Mouse (Mus musculus): ENCODE measurements around the gene Exd2. TPM values are rescaled to one million over a fixed set of nuclear protein-coding genes. Genes with fewer than 3 reads are reported as not detected.
"Not testable (repeated sequence)": the region's sequence is repeated elsewhere in the genome, so short reads cannot be mapped to it uniquely, and the experiment has no call there.

Exd2 gene
- 100 to 1,000 TPM; 114 to 126 TPM for total RNA-seq (2021)

DNA sequence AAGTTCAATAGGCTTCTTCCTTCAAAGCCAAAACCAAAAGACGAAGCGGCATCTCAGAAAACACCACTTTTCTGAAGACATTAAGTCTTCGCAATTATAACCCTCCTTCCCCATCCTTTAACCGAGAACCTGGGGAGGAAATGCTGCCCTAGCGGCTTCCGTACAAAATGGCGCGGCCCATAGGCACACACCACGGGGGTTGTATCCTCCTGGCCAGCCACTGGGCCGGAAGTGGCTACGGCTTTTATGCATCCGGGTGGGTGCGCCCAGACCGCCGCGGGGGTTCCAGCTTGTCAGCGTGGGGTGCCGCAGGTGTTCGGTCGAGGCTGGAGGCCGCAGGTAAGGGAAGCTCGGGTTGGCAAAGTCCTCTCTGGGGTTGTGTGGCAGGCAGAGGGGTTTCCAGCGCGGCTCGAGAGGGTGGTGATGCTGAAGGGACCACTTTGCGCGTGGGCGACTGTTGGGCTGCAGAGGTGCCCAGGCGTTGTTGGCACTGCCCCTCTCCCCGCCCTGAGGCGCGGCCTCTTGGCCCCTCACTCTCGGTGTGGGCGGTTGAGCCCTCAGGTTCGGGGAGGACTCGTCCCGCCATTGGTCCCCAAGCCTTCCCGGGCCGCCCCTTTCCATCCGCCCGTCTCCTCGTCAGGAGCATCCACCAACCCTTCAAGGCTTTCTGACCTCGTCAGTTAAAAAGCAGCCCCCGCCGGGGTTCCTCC, at the start of gene Exd2:
Exd2 (plus strand) TSS at position 154 of the 710 bp plus-strand sequence.
- DNase-seq: peak; percentile 89 to 92

DNA sequence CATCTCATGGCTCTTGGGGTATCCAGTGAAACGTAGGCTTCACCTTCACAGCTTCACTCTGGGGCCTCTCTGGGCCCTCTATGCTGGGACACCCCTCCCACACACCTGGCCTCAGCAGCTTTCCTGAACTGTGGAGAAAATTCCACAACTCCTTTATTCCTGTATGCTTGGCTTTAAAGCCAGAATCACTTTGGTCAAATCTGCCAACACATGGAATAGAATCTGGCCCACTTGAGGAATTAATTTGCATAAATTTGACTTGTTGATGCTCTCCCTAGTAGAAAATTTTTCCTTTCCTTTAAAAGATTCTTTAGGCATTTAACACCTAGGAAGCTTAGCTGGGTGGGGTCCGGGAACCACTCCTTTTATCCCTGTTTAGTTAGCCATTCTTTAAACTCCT, 47.8 kb upstream of the Exd2 start:
- DNase-seq: no peak

DNA sequence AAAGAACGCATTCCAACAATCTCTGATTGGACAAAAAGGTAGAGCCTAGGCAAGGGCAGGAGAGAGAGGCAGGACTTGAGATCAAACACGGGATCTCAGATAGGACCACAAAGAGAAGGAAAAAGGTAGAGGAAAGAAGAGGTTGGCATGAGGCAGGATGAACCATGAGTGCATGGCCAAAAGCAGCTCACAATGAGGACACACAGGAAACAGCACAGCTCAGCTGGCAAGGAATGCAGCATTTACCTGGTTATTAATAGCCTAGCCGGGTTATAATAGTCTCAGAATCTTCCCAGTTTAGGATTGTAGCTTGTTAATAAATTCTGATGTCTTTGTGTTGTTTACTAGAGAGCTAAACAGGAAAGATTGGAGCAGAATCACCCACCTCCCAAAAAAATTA, 35.2 kb upstream of the Exd2 start:
- no peak for DNase-seq

DNA sequence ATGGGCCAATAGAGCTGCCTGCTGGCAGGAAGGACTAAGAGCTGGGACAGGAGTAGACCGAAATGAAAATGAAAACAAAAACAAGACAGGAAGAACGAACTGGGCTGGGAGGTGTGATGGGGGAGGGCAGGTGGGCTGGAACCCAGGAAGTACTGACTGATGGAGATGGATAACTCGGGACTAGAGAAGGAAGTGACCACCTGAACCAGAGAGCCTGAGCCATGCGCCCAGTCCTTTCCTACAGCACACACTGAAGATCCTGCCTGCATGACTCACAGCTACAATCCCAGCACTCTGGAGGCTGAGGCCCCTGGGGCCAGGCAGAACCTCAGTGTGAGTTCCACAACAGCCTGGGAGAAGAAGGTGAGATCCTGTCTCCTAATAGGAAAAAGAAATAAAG, 29.6 kb upstream of the Exd2 start:
- no peak for DNase-seq

DNA sequence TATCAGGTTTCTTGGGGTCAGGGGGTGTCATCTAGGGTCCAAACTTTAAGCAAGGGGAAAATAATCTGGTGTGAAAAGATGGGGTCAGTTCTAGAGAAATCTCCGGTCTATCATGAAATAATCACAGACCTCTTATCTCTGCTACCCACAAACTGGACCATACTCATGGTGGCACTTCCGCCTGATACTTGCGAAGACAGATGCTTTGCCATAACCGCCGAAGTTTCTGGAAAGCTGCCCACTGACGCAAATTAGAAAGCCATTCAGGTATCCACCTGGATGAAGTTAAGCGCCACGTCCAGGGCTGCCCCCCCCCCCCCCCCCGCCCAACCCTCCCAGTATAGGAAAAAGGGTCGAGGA, 28.3 kb upstream of the Exd2 start:
- DNase-seq: no peak

DNA sequence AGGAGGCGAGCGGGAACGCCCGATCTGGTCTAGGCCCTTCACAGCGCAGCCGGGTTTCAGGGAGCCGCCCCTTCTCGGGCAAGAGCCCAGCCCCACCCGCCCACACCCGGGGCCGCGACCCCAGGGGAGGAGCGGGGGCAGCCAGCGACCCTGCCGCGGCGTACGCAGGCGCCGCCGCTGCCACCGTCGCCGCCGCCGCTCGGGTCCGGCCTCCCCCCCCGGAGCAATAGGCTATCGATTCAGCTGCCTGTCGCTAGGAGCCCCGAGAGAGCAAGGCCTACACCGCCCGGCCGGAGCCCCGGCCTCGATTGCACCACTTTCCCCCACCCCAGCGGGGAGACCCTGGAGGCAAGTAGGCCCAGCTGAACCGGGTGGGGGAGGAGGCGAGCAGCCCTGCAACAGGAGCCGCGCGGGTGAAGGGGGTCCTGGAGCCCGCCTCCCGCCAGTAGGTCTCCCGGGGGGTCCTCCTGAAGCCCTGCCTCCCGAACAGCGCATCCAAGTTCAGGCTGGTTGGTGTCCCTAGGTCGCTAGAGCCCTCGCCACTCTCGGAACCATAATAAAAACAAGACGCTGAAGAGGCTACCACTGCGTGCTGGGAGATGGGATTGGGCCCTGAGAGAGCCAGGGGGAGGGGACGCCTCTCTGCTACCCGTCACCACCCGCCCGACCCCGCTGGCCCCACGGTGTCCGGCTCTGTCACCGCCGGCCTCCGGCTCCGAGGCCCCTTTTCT, 27.8 kb upstream of the Exd2 start:
- DNase-seq: peak; percentile 73 to 74

DNA sequence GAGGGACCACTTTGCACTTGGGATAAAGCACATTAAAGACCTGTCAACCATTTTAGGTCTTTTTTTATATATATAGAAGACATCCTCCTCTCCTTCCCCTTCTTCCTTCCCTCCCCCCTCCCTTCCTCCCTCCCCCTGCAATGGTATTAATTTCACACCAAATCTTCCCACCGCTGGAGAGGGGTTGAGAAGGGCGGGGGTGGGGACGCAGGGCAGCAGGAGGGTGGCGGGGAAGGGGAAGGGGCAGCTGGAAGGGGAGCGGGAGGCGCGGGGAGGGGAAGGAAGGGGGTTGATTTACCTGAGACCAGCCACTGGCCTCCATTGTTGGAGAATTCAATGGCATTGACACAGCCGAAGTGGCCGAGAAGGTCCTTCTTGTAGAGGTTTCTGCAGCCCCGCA, 27.0 kb upstream of the Exd2 start:
- DNase-seq: no peak

DNA sequence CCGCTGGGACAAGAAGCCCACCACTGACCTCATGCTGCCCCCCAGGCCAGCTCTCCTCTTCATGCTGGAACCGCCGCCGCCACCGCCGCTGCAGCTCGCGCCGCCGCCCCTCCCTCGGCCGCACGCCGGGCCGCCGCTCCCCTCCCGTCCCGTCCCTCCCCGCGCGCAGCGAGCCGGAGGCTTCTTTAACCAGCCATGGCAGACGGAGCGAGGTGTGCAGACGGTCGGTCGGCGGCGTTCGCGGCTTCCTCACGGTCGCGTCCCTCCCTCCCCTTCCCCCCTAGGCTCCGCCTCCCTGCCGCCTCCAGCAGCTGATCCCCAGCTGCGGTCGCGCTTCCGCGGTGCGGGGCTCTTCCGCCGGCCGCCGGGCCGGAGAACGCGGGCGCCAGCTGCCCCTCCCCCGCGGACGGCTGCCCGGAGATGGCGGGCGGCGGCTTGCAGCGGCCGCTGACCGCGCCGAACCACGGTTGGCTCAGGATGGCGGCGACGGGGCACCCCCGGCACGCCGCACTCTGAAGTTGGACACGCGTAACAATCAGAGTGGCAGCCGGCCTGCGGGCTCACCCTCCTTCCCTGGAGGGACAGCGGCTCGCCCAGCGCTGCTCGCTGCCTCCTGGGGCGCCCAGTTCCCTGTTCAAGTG, 26.4 kb upstream of the Exd2 start, which contains the start of gene Dcaf5:
Dcaf5 (minus strand) TSS at position 266 of the 641 bp plus-strand sequence.
- DNase-seq: peak; percentile 72 to 80

DNA sequence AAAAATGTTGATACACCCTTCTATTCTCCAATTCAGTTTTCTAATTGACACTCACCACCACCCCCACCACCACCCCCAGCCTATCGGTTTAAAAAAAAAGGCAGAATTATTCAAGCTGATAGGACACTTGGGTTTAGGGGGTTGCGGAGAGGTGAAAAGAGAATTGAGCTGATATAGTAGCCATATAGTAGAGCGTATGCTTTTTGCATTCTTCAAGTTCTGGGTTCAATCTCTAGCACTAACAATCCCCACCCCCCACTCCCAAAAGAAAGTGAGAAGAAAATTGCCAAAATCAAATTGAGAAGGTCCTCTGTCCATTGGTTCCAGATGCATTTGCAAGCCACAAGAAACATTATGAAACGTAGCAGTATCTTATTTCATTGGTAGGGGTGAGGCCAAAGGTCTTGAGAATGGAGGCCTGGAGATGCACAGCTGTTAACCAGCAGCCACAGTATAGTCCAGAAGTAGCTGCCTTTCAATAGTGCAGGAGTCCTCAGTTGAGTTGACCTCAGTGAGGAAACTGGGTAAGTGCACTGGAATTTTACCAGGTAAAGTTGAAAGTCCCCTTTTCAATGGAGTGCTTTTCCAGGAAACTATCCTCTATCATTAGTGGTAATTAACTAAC, 25.7 kb upstream of the Exd2 start:
- no peak for DNase-seq

DNA sequence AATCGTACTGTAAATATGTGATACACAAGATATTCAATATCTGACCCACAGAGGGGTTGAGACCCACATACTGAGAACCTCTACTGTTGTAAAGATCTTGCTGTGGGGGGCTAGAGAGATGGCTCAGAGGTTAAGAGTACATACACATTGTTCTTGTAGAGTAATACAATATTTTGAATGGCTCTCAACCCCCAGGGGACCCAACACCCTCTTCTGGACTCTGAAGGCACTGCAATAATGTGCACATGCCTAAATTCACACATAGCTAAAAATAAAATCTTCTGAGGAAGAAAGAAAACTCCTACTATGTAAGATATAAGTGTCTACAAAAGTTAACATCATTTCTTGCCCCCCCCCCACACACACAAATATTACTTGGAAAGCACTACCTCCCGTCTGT, 21.9 kb upstream of the Exd2 start:
- DNase-seq: no peak

DNA sequence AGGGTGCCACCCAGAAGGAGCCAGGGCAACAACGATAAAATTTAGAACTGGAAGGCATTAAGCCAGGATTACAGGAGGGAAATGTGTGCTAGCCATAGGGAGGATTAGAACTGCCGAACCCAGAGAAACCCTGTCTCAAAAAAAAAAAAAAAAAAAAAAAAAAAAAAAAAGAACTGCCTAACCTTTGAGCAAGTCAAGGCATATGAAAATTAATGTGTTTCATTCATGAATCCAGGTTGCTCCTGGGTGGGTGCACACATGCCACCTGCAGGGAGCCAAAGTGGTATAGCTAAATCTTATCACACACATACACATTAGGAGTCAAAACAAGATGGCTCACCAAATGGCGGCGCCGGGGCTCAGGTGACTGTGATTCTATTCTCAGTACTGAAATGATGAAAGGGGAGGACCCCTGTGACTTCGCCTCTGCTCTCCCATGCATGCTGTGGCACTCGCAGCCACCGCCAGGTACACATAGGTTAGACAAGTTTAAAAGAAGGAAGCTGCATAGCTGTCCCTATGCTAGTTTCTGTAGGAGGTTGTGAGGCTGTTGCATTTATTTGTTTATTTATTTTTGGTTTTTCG, 18.3 kb upstream of the Exd2 start:
- no peak for DNase-seq

DNA sequence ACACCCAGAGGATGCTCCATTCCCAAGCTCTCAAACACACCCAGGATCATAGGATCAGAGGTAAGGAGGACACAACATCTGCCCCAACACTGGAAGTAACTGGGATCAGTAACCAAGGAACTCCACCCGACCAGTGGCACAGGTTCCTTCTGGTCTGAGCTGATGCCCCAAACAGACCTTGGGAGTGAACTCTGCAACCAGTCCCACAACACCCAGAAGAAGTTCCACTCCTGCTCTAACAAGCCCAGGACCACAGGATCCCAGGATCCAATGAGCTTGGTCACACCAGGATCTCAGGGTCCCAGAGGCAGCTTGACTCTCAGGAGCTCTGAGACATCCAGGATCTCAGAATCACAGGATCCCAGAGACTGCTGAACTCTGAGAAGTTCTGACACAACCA, 9.4 kb upstream of the Exd2 start:
- no peak for DNase-seq

DNA sequence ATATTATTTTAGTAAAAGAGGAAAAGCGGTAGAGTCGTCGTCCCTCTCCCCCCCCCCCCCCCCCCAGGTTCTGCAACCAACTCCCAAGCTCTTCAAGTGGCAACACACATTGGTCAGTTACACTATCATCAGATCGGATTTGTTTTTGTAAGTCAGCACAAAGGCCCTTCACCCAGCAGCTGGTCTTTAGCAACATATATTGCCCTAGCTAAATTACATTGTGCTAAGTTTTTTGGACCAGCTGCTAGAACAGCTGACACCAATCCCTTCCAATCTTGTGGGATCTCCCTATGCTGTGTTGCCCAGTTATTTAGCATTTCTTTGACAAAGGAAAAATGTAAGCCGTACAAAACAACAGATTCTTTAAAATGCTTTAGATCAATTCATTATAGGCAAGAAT, 4.9 kb upstream of the Exd2 start:
- no peak for DNase-seq

DNA sequence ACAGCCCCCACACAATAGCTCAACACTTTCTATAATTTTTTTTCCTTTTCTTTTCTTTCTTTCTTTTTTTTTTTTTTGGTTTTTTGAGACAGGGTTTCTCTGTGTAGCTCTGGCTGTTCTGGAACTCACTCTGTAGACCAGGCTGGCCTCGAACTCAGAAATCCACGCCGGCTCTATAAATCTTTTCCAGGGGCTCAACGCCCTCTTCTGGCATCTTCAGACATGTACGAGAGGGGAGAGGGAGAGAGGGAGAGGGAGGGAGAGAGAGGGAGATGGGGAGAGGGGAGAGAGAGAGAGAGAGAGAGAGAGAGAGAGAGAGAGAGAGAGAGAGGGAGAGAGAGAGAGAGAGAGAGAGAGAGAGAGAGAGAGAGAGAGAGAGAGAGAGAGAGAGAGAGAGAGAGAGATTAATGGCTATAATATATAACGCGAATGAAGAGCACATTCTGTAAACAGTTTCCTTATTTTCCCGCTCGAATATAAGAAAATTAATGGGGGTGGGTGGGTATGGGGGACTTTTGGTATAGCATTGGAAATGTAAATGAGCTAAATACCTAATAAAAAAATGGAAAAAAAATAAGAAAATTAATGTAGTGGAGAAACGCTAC, 501 bp upstream of the Exd2 start:
- not testable (repeated sequence) for DNase-seq

DNA sequence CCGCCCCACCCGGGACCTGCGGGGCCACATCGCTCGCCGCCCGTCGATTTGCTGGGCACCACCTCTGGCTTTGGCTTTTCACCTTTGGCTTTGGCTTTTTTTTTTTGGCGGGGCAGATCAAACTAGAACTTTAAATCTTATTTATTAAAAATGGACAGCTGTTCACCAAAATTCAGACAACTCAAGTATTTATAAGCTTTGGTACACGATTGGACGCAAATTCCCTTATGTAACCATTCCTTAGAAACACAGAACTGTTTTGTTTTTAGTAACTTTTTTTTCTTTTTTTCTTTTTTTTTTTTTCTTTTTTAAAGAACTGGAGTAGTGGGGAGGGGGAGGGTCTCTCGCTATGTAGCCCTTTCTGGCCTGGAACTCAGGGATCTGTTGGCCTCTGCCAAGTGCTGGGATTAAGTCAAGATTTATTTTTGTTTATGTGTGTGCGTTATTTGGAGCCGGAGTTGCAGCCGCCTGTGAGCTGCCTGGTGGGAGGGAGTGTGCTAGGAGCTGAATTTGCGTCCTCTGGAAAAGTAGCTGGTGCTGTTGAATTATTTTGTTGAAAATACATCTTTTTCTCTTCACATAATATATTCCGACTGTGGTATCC, 873 bp downstream of the Exd2 start:
- DNase-seq: peak in 1 of 2 experiments; percentile 9

DNA sequence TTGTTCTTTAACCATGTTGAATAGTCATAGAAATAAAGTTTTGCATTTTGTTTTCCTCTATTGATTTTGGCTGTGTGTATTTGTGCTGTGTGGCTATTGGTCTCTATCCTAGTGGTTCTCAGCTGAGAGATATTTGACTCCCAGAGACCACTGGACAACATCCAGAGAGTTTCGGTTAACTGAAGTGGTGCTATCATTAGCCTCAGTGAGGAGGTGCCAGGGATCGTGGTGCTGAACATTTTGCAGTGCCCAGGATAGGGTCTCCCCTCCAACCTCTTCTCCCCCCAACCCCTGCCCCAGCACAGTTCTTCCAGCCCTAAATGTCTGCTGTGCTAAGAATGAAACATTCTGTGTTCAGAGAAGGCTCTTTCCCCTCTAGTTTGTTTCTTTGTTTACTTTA, 7.3 kb downstream of the Exd2 start:
- no peak for DNase-seq

DNA sequence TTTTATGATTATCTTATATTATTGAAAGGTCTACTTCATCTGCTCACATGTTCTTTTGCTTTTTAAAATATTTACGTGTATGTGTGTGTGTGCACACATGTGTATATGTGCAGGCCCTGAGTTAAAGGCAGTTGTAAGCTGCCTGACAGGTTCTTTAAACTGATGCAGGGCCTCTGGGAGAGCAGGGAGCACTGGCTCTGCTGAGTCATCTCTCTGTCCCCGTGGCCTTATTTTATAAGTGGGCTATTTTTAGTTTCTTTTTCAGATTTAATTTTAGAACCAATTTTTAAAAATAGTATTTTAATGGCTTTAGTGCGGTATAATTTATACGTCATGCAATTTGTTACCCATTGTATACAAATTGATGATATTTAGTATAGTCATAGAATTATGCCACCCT, 9.0 kb downstream of the Exd2 start:
- no peak for DNase-seq

DNA sequence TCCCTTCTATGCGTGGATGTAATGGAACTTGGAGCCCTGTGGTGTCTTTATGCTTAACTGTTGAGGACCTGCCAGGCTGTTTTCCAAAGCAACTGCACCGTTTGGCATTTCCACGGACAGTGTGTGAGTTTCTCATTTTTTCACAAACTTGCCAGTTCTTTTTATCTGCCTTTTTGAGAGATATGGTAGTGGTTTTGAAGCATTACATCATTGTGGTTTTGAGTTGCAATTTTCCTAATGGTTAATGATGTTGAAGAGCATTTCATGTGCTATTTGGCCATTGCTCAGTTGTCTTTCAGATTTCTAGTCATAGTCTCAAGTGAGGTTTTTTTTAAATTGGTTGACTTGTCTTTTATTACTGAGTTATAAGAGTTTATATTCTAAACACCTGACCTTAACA, 10.8 kb downstream of the Exd2 start:
- no peak for DNase-seq

DNA sequence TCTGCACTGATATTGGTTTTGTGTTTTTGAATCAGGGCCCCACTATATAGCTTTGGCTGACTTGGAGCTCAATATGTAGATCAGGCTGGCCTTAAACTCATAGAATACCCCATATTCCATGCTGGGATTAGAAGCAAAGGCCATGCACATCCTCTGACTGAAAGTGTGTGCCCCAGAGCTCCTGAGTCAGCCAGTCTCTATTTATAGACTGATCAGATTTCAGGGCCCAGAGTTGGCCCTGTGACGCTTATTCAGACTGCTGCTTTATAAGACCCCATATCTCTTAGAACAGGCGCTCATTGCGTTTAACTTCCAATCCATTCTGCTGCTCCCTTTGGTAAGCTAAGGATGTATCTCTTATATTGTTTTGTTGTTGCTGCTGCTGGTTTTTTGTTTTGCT, 17.1 kb downstream of the Exd2 start:
- no peak for DNase-seq

DNA sequence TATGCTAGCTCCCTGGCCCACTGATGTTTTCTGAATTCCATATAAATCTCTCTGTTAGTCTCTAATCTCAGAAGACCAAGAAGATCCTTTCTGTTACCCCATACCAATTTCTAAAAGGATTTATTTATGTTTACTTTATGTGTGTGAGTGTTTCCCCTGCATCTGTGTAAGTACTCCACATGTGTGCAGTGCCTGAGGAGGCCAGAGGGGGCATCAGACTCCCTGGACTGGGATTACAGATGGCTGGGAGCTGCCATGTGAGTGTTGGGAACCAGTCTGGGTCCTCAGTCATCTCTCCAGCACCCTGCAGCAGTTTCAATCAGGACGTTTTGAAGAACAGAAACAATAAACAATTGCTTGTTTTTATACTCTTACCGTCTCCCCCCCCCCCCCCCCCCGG, 20.5 kb downstream of the Exd2 start:
- DNase-seq: no peak

DNA sequence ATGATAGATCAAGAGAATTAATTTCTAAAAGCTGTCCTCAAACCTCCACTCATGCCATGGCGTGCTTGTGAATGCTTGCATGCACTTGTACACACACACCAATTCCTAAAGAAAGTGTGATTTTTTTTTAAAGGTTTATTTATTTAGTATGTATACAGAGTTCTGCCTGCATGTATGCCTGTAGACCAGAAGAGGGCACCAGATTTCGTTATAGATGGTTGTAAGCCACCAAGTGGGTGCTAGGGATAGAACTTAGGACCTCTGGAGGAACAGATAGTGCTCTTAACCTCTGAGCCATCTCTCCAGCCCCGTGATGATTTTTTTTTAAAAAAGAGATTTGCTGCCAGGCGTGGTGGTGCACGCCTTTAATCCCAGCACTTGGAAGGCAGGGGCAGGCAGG, 30.4 kb downstream of the Exd2 start:
- DNase-seq: no peak

DNA sequence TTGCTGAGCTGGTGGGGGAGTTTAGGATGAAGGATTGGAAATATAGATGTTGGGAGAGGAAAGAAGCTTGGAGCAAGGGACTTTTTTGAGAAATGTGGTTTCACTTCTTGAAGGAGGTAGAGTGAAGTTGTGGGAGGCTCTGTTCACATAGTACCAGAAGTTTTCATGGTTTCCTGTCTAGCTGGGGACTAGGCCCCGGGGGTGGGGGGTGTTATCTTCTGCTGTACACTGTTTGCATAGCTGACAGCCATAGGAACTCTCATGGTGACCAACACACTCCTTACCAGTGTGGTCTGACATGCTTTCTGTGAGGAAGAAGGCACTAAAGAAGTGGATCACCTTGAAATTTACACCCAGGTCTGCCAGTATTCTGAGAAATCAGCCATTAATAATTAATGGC, 32.8 kb downstream of the Exd2 start:
- no peak for DNase-seq

Data from layer of hippocampus, postnatal 36 days (tissue).